Mouse (Mus musculus): ENCODE measurements at regions not wholly inside any gene's neighbourhood (a gene's known extent, or its start where the extent isn't known, plus 50 kb on each side); places are given as distances from the start of the nearest gene placed in this dataset.

- peak; percentile 55; the same call in 1 of the 2 replicates for ATAC-seq (replicated peaks; ENCODE audit: low FRiP score)
- no peak overlapping the region for H3K27ac ChIP-seq (ENCODE audit: low read depth, low read length)
- no peaks in the 10 kb centered on the region for H3K36me3 ChIP-seq (ENCODE audit: control insufficient read depth, insufficient read depth, low read length)
- WGBS = 79% methylated on average over 9 of the region's 9 CpGs
- H3K4me1 ChIP-seq (replicated peaks; ENCODE audit: control insufficient read depth, insufficient read depth, low read length) = peaks cover 2% of the 10 kb centered on the region; the same call in 1 of the 2 replicates
- no peak overlapping the region for H3K4me2 ChIP-seq (ENCODE audit: low read depth, low read length, severe bottlenecking)
- peak; percentile 62 for DNase-seq (ENCODE audit: low spot score)
- no peak overlapping the region for H3K9ac ChIP-seq (ENCODE audit: low read length)
- no peak overlapping the region for H3K4me3 ChIP-seq (ENCODE audit: low read depth, low read length)
- no peaks in the 10 kb centered on the region for H3K27me3 ChIP-seq (ENCODE audit: control insufficient read depth, insufficient read depth, low read length)
- H3K9me3 ChIP-seq (ENCODE audit: control insufficient read depth, low read length) = no peaks in the 10 kb centered on the region
Measured at GRCm38 (mm10) chr16:31598409-31598988, 64.7 kb upstream of the Dlg1 start.

GRCm38 (mm10) chr16:31598989-31599421 lies 64.2 kb upstream of the Dlg1 start:
- Histone ChIP-seq H3K4me1 (replicated peaks; ENCODE audit: control insufficient read depth, insufficient read depth, low read length) (no peaks in the 10 kb centered on the region), H3K9me3 (ENCODE audit: control insufficient read depth, low read length) (no peaks in the 10 kb centered on the region), H3K4me2 (ENCODE audit: low read depth, low read length, severe bottlenecking) (no peak overlapping the region), H3K36me3 (ENCODE audit: control insufficient read depth, insufficient read depth, low read length) (no peaks in the 10 kb centered on the region), H3K9ac (ENCODE audit: low read length) (no peak overlapping the region), H3K27ac (ENCODE audit: low read depth, low read length) (no peak overlapping the region), H3K4me3 (ENCODE audit: low read depth, low read length) (no peak overlapping the region), H3K27me3 (ENCODE audit: control insufficient read depth, insufficient read depth, low read length) (no peaks in the 10 kb centered on the region)
- DNase-seq (ENCODE audit: low spot score) (no peak), ATAC-seq (replicated peaks; ENCODE audit: low FRiP score) (no peak)
- 93% methylated on average over 6 of the region's 6 CpGs for WGBS

GRCm38 (mm10) chr16:31601278-31601677 lies 62.0 kb upstream of the Dlg1 start:
- Histone ChIP-seq H3K9ac (ENCODE audit: low read length) (no peak overlapping the region), H3K27me3 (ENCODE audit: control insufficient read depth, insufficient read depth, low read length) (no peaks in the 10 kb centered on the region), H3K4me3 (ENCODE audit: low read depth, low read length) (no peak overlapping the region), H3K4me2 (ENCODE audit: low read depth, low read length, severe bottlenecking) (no peak overlapping the region), H3K27ac (ENCODE audit: low read depth, low read length) (no peak overlapping the region), H3K9me3 (ENCODE audit: control insufficient read depth, low read length) (no peaks in the 10 kb centered on the region), H3K36me3 (ENCODE audit: control insufficient read depth, insufficient read depth, low read length) (no peaks in the 10 kb centered on the region), H3K4me1 (replicated peaks; ENCODE audit: control insufficient read depth, insufficient read depth, low read length) (no peaks in the 10 kb centered on the region)
- no peak for DNase-seq (ENCODE audit: low spot score)
- WGBS = 95% methylated on average over 3 of the region's 3 CpGs
- ATAC-seq (replicated peaks; ENCODE audit: low FRiP score) = no peak

- Histone ChIP-seq H3K4me2 (ENCODE audit: low read depth, low read length, severe bottlenecking) (no peak overlapping the region), H3K27ac (ENCODE audit: low read depth, low read length) (no peak overlapping the region), H3K9me3 (ENCODE audit: control insufficient read depth, low read length) (no peaks in the 10 kb centered on the region), H3K4me1 (replicated peaks; ENCODE audit: control insufficient read depth, insufficient read depth, low read length) (no peaks in the 10 kb centered on the region), H3K9ac (ENCODE audit: low read length) (no peak overlapping the region), H3K36me3 (ENCODE audit: control insufficient read depth, insufficient read depth, low read length) (no peaks in the 10 kb centered on the region), H3K27me3 (ENCODE audit: control insufficient read depth, insufficient read depth, low read length) (no peaks in the 10 kb centered on the region), H3K4me3 (ENCODE audit: low read depth, low read length) (no peak overlapping the region)
- 84% methylated on average over 11 of the region's 11 CpGs for WGBS
- no peak for DNase-seq (ENCODE audit: low spot score)
- ATAC-seq (replicated peaks; ENCODE audit: low FRiP score) = no peak
Measured at GRCm38 (mm10) chr16:31603185-31603584, 60.1 kb upstream of the Dlg1 start.

- no peaks in the 10 kb centered on the region for H3K4me1 ChIP-seq (replicated peaks; ENCODE audit: control insufficient read depth, insufficient read depth, low read length)
- no peaks in the 10 kb centered on the region for H3K36me3 ChIP-seq (ENCODE audit: control insufficient read depth, insufficient read depth, low read length)
- ATAC-seq (replicated peaks; ENCODE audit: low FRiP score) (no peak), DNase-seq (ENCODE audit: low spot score) (no peak)
- H3K27me3 ChIP-seq (ENCODE audit: control insufficient read depth, insufficient read depth, low read length) = no peaks in the 10 kb centered on the region
- no peak overlapping the region for H3K4me3 ChIP-seq (ENCODE audit: low read depth, low read length)
- H3K9ac ChIP-seq (ENCODE audit: low read length) = no peak overlapping the region
- no peaks in the 10 kb centered on the region for H3K9me3 ChIP-seq (ENCODE audit: control insufficient read depth, low read length)
- H3K27ac ChIP-seq (ENCODE audit: low read depth, low read length) = no peak overlapping the region
- no peak overlapping the region for H3K4me2 ChIP-seq (ENCODE audit: low read depth, low read length, severe bottlenecking)
- 84% methylated on average over 11 of the region's 11 CpGs for whole genome bisulfite sequencing
Measured at GRCm38 (mm10) chr16:31606389-31607177, 56.7 kb upstream of the Dlg1 start.

GRCm38 (mm10) chr16:31608964-31609363 lies 54.3 kb upstream of the Dlg1 start:
- WGBS = 93% methylated on average over 7 of the region's 7 CpGs
- Histone ChIP-seq H3K27ac (ENCODE audit: low read depth, low read length) (no peak overlapping the region), H3K9ac (ENCODE audit: low read length) (no peak overlapping the region), H3K9me3 (ENCODE audit: control insufficient read depth, low read length) (no peaks in the 10 kb centered on the region), H3K4me1 (replicated peaks; ENCODE audit: control insufficient read depth, insufficient read depth, low read length) (no peaks in the 10 kb centered on the region), H3K27me3 (ENCODE audit: control insufficient read depth, insufficient read depth, low read length) (no peaks in the 10 kb centered on the region), H3K4me2 (ENCODE audit: low read depth, low read length, severe bottlenecking) (no peak overlapping the region), H3K36me3 (ENCODE audit: control insufficient read depth, insufficient read depth, low read length) (no peaks in the 10 kb centered on the region), H3K4me3 (ENCODE audit: low read depth, low read length) (no peak overlapping the region)
- ATAC-seq (replicated peaks; ENCODE audit: low FRiP score) (no peak), DNase-seq (ENCODE audit: low spot score) (no peak)

GRCm38 (mm10) chr16:31609394-31610172 lies 53.7 kb upstream of the Dlg1 start:
- no peak overlapping the region for H3K4me2 ChIP-seq (ENCODE audit: low read depth, low read length, severe bottlenecking)
- no peak overlapping the region for H3K27ac ChIP-seq (ENCODE audit: low read depth, low read length)
- ATAC-seq (replicated peaks; ENCODE audit: low FRiP score) (no peak), DNase-seq (ENCODE audit: low spot score) (no peak)
- H3K27me3 ChIP-seq (ENCODE audit: control insufficient read depth, insufficient read depth, low read length) = no peaks in the 10 kb centered on the region
- H3K4me3 ChIP-seq (ENCODE audit: low read depth, low read length) = no peak overlapping the region
- no peaks in the 10 kb centered on the region for H3K4me1 ChIP-seq (replicated peaks; ENCODE audit: control insufficient read depth, insufficient read depth, low read length)
- H3K36me3 ChIP-seq (ENCODE audit: control insufficient read depth, insufficient read depth, low read length) = no peaks in the 10 kb centered on the region
- 89% methylated on average over 10 of the region's 10 CpGs for WGBS
- H3K9ac ChIP-seq (ENCODE audit: low read length) = no peak overlapping the region
- H3K9me3 ChIP-seq (ENCODE audit: control insufficient read depth, low read length) = no peaks in the 10 kb centered on the region
